Mouse (Mus musculus): ENCODE measurements around the gene Lix1.

DNA sequence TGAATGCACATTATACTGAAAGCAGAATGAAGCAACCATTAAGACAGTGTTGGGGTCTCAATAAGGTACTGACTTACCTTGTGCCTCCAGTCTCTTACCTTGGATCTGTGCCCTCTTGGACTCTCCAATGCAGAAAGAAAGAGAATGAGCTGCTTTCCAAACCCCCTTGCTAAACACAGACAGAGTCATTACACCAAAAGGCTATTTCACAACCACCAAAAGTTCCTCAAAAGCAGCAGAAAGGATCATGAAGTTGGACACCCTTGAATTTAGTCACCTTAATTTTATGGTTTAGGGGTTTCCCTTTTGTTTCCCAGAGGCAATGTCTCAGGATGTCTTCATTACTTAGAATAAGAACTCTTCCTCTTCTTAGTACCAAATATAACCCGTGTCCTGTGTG is 52.1 kb downstream of the Lix1 start:
- TF ChIP-seq CTCF (IDR thresholded peaks at IDR 0.05; ENCODE audit: extremely low read depth, insufficient read depth, low read length) (no peak), POLR2A (IDR thresholded peaks at IDR 0.05; ENCODE audit: extremely low read depth, insufficient read depth, low read length) (no peak)

Measured in cortical plate, adult 2 months (tissue).